Mouse (Mus musculus) ovary, postnatal 14 days (tissue): ENCODE results near the gene Ubac2.

Experiments
- DNase-seq: peaks from one replicate; pipeline ENCODE4 v3.0.0; 2022; ENCODE audit warnings: low spot score

The Ubac2 gene

GRCm38 (mm10) chr14:121949897-121950296 lies 71.5 kb downstream of the Ubac2 start:
- DNase-seq = no peak

- DNase-seq = no peak
These were observed 73.1 kb downstream of the Ubac2 start for GRCm38 (mm10) chr14:121951399-121952045.

- no peak for DNase-seq
These were observed 73.6 kb downstream of the Ubac2 start for GRCm38 (mm10) chr14:121952046-121952400.

GRCm38 (mm10) chr14:121954129-121954528 lies 75.7 kb downstream of the Ubac2 start:
- DNase-seq = no peak

GRCm38 (mm10) chr14:121954608-121955007 lies 76.2 kb downstream of the Ubac2 start:
- no peak for DNase-seq

- DNase-seq = no peak
These were observed 76.9 kb downstream of the Ubac2 start for GRCm38 (mm10) chr14:121955176-121955795.

GRCm38 (mm10) chr14:121956291-121956690 lies 77.9 kb downstream of the Ubac2 start:
- DNase-seq = no peak

GRCm38 (mm10) chr14:121957176-121957871 lies 78.9 kb downstream of the Ubac2 start:
- no peak for DNase-seq

- no peak for DNase-seq
These were observed 79.8 kb downstream of the Ubac2 start for GRCm38 (mm10) chr14:121958041-121958750.

- no peak for DNase-seq
These were observed 80.5 kb downstream of the Ubac2 start for GRCm38 (mm10) chr14:121958751-121959537.

GRCm38 (mm10) chr14:121959538-121959980 lies 81.1 kb downstream of the Ubac2 start:
- DNase-seq = no peak

- DNase-seq = no peak
These were observed 81.6 kb downstream of the Ubac2 start for GRCm38 (mm10) chr14:121960031-121960430.

GRCm38 (mm10) chr14:121960531-121960930 lies 82.1 kb downstream of the Ubac2 start:
- no peak for DNase-seq

- no peak for DNase-seq
These were observed 82.6 kb downstream of the Ubac2 start for GRCm38 (mm10) chr14:121960997-121961396.

- no peak for DNase-seq
These were observed 83.2 kb downstream of the Ubac2 start for GRCm38 (mm10) chr14:121961496-121962127.

GRCm38 (mm10) chr14:121962128-121962890 lies 83.9 kb downstream of the Ubac2 start:
- DNase-seq = no peak

GRCm38 (mm10) chr14:121963251-121963941 lies 85.0 kb downstream of the Ubac2 start:
- DNase-seq = no peak

- no peak for DNase-seq
These were observed 85.5 kb downstream of the Ubac2 start for GRCm38 (mm10) chr14:121963942-121964335.

GRCm38 (mm10) chr14:121964990-121965389 lies 86.6 kb downstream of the Ubac2 start, which contains the start of gene Gpr183:
Gpr183 (minus strand) TSS chr14:121965195.
- DNase-seq = no peak

GRCm38 (mm10) chr14:121965461-121965860 lies 87.0 kb downstream of the Ubac2 start:
- DNase-seq = no peak
